Mouse (Mus musculus) MEL (cell line): ENCODE data around the gene Apba2. TPM values are rescaled to one million over a fixed set of nuclear protein-coding genes. Genes with fewer than 3 reads are reported as not detected.

Experiments
- DNase-seq: peaks from one replicate; pipeline ENCODE4 v3.0.0; 2011; ENCODE audit warnings: low read depth, low spot score
- H3K27ac ChIP-seq: 2 replicates; pipeline ENCODE4 v1.5.1; 2012; ENCODE audit warnings: low read depth, mild to moderate bottlenecking, control low read depth, low read length, moderate library complexity; ENCODE audit not compliant: control insufficient read depth
- H3K27me3 ChIP-seq, 2 experiments: fragments of 150-350 bp in 1 of 2; sonication (generic) in 1 of 2; 2 replicates each; pipeline ENCODE4 v1.6.1; 2012; ENCODE audit warnings: low read length in 2 of 2, mild to moderate bottlenecking in 2 of 2, improper control_type of control experiment in 1 of 2, moderate library complexity in 1 of 2; ENCODE audit not compliant: insufficient read depth in 2 of 2, control insufficient read depth in 1 of 2
- H3K36me3 ChIP-seq, 2 experiments: 2 replicates each; pipeline ENCODE4 v1.6.1; 2012 to 2014; ENCODE audit warnings: low read length in 2 of 2, improper control_type of control experiment in 1 of 2, inconsistent platforms in 1 of 2, mild to moderate bottlenecking in 1 of 2; ENCODE audit not compliant: insufficient read depth in 2 of 2, control insufficient read depth in 1 of 2
- H3K4me1 ChIP-seq, 2 experiments: fragments of 150-350 bp in 1 of 2; sonication (generic) in 1 of 2; 2 replicates each; pipeline ENCODE4 v1.6.1; 2012; ENCODE audit warnings: low read length in 2 of 2, improper control_type of control experiment in 1 of 2, mild to moderate bottlenecking in 1 of 2; ENCODE audit not compliant: insufficient read depth in 2 of 2, control insufficient read depth in 1 of 2
- H3K4me3 ChIP-seq, 2 experiments: fragments of 150-350 bp in 1 of 2; sonication (generic) in 1 of 2; 2 replicates each; pipeline ENCODE4 v1.5.1; 2012; ENCODE audit warnings: low read depth in 2 of 2, low read length in 2 of 2, mild to moderate bottlenecking in 2 of 2, moderate library complexity in 2 of 2, control low read depth in 1 of 2, improper control_type of control experiment in 1 of 2; ENCODE audit not compliant: control insufficient read depth in 1 of 2, insufficient read depth in 1 of 2
- H3K79me2 ChIP-seq: 2 replicates; pipeline ENCODE4 v1.6.1; 2012; ENCODE audit warnings: mild to moderate bottlenecking, low read length, moderate library complexity; ENCODE audit not compliant: control insufficient read depth, poor library complexity, insufficient read depth
- H3K9ac ChIP-seq: 2 replicates; pipeline ENCODE4 v1.6.1; 2012; ENCODE audit warnings: low read depth, mild to moderate bottlenecking, control low read depth, low read length, moderate library complexity; ENCODE audit not compliant: control insufficient read depth, poor library complexity, severe bottlenecking
- H3K9me3 ChIP-seq: fragments of 150-350 bp; sonication (generic); replicated peaks from 2 replicates; pipeline ENCODE4 v1.6.1; 2012; ENCODE audit warnings: mild to moderate bottlenecking, low read length, improper control_type of control experiment, moderate library complexity; ENCODE audit not compliant: insufficient read depth
- CHD1 ChIP-seq: IDR thresholded peaks from 2 replicates; pipeline ENCODE4 v1.6.1; 2012; ENCODE audit warnings: low read depth, mild to moderate bottlenecking, inconsistent platforms, low read length, improper control_type of control experiment
- CHD2 ChIP-seq: IDR thresholded peaks from 2 replicates; pipeline ENCODE4 v1.6.1; 2011; ENCODE audit warnings: low read length, improper control_type of control experiment
- E2F4 ChIP-seq: IDR thresholded peaks from 2 replicates; pipeline ENCODE4 v1.6.1; 2011; ENCODE audit warnings: low read depth, low read length, improper control_type of control experiment, borderline replicate concordance
- ELF1 ChIP-seq: IDR thresholded peaks from 2 replicates; pipeline ENCODE4 v1.6.1; 2014; ENCODE audit warnings: low read depth, mild to moderate bottlenecking, inconsistent platforms, low read length, improper control_type of control experiment, moderate library complexity
- GATA1 ChIP-seq: IDR thresholded peaks from 2 replicates; pipeline ENCODE4 v1.6.1; 2011; ENCODE audit warnings: low read depth, low read length, improper control_type of control experiment
- HCFC1 ChIP-seq: IDR thresholded peaks from 2 replicates; pipeline ENCODE4 v1.6.1; 2012; ENCODE audit warnings: low read depth, mild to moderate bottlenecking, inconsistent platforms, low read length, improper control_type of control experiment, moderate library complexity
- JUND ChIP-seq: IDR thresholded peaks from 2 replicates; pipeline ENCODE4 v1.6.1; 2011; ENCODE audit warnings: low read depth, mild to moderate bottlenecking, improper control_type of control experiment, low read length
- MEF2A ChIP-seq: IDR thresholded peaks from 2 replicates; pipeline ENCODE4 v1.6.1; 2014; ENCODE audit warnings: low read depth, mild to moderate bottlenecking, inconsistent platforms, low read length, improper control_type of control experiment; ENCODE audit not compliant: poor library complexity, insufficient replicate concordance, severe bottlenecking; ENCODE audit errors: extremely low read depth
- MXI1 ChIP-seq: IDR thresholded peaks from 2 replicates; pipeline ENCODE4 v1.6.1; 2011; ENCODE audit warnings: mild to moderate bottlenecking, low read depth, low read length, improper control_type of control experiment
- MYB ChIP-seq: IDR thresholded peaks from 2 replicates; pipeline ENCODE4 v1.6.1; 2011; ENCODE audit warnings: mild to moderate bottlenecking, low read depth, low read length, improper control_type of control experiment
- NRF1 ChIP-seq: IDR thresholded peaks from 2 replicates; pipeline ENCODE4 v1.6.1; 2014; ENCODE audit warnings: low read depth, mild to moderate bottlenecking, inconsistent platforms, low read length, improper control_type of control experiment, moderate library complexity; ENCODE audit not compliant: poor library complexity, insufficient read depth, severe bottlenecking
- POLR2A ChIP-seq, 2 experiments: IDR thresholded peaks; 2 replicates each; pipeline ENCODE4 v1.6.1; 2011 to 2012; ENCODE audit warnings: low read length in 2 of 2, mild to moderate bottlenecking in 2 of 2, control low read depth in 1 of 2, improper control_type of control experiment in 1 of 2, low read depth in 1 of 2, moderate library complexity in 1 of 2; ENCODE audit not compliant: control insufficient read depth in 1 of 2, insufficient read depth in 1 of 2, poor library complexity in 1 of 2
- POLR2AphosphoS5 ChIP-seq: IDR thresholded peaks from 2 replicates; pipeline ENCODE4 v1.6.1; 2012; ENCODE audit warnings: low read depth, borderline replicate concordance, mild to moderate bottlenecking, inconsistent platforms, low read length, moderate library complexity, mixed read lengths
- RAD21 ChIP-seq: IDR thresholded peaks from 2 replicates; pipeline ENCODE4 v1.6.1; 2011; ENCODE audit warnings: mild to moderate bottlenecking, low read depth, low read length, improper control_type of control experiment
- SIN3A ChIP-seq: IDR thresholded peaks from 2 replicates; pipeline ENCODE4 v1.6.1; 2012; ENCODE audit warnings: low read length, improper control_type of control experiment, inconsistent platforms
- TBP ChIP-seq: IDR thresholded peaks from 2 replicates; pipeline ENCODE4 v1.8.0; 2011; ENCODE audit warnings: low read depth, low read length, improper control_type of control experiment
- UBTF ChIP-seq: IDR thresholded peaks from 2 replicates; pipeline ENCODE4 v1.6.1; 2012; ENCODE audit warnings: low read depth, mild to moderate bottlenecking, inconsistent platforms, low read length, improper control_type of control experiment, moderate library complexity, borderline replicate concordance; ENCODE audit not compliant: insufficient read depth
- USF2 ChIP-seq, 2 experiments: IDR thresholded peaks; 2 replicates each; pipeline ENCODE4 v1.6.1; 2011 to 2012; ENCODE audit warnings: improper control_type of control experiment in 2 of 2, low read length in 2 of 2, borderline replicate concordance in 1 of 2, inconsistent platforms in 1 of 2, low read depth in 1 of 2, mild to moderate bottlenecking in 1 of 2; ENCODE audit not compliant: insufficient read depth in 1 of 2
- ZNF384 ChIP-seq: IDR thresholded peaks from 2 replicates; pipeline ENCODE4 v1.6.1; 2012; ENCODE audit warnings: low read depth, mild to moderate bottlenecking, inconsistent platforms, low read length, improper control_type of control experiment
- polyA plus RNA-seq, 2 experiments: library from polyadenylated mRNA; stranded (reverse) in 1 of 2; unstranded in 1 of 2; fragments of >175 nt in 1 of 2; fragments of >200 nt in 1 of 2; gene quantifications; 2 replicates each; pipeline versions ENCODE4 v1.2.1 to v1.2.4; 2012; ENCODE audit warnings: low replicate concordance in 2 of 2, low read depth in 1 of 2; ENCODE audit not compliant: insufficient read length in 2 of 2, insufficient read depth in 1 of 2, missing spikeins in 1 of 2
- total RNA-seq: library from RNA; depleted of rRNA; stranded (reverse); fragments of 300-350 nt; gene quantifications from 2 replicates; pipeline ENCODE4 v1.2.3, GENCODE M21; 2012

Gene Apba2
- total and polyA plus RNA-seq, 3 experiments = not detected

- Histone ChIP-seq H3K9ac (no peak overlapping the region), H3K27ac (no peak overlapping the region), H3K36me3 (no peaks in the 10 kb centered on the region), H3K79me2 (no peaks in the 10 kb centered on the region), H3K4me3 (no peak overlapping the region), H3K9me3 (no peaks in the 10 kb centered on the region), H3K27me3 (no peaks in the 10 kb centered on the region), H3K4me1 (no peaks in the 10 kb centered on the region)
- DNase-seq = no peak
- TF ChIP-seq UBTF = no peak
- no peak for TF ChIP-seq HCFC1
- no peak for TF ChIP-seq MEF2A
- no peak for TF ChIP-seq SIN3A
- TF ChIP-seq CHD2 = no peak
- no peak for TF ChIP-seq CHD1
- no peak for TF ChIP-seq ELF1
- TF ChIP-seq NRF1 = no peak
- no peak for TF ChIP-seq RAD21
- no peak for TF ChIP-seq POLR2AphosphoS5
- no peak for TF ChIP-seq TBP
Observed at GRCm38 (mm10) chr7:64583670-64584121, 82.2 kb downstream of the Apba2 start.

GRCm38 (mm10) chr7:64586133-64586532 is 84.6 kb downstream of the Apba2 start:
- Histone ChIP-seq H3K4me3 (no peak overlapping the region), H3K4me1 (no peaks in the 10 kb centered on the region), H3K9me3 (no peaks in the 10 kb centered on the region), H3K79me2 (no peaks in the 10 kb centered on the region), H3K27me3 (no peaks in the 10 kb centered on the region), H3K27ac (no peak overlapping the region), H3K36me3 (no peaks in the 10 kb centered on the region), H3K9ac (no peak overlapping the region)
- DNase-seq = no peak
- TF ChIP-seq ZNF384 (no peak), UBTF (no peak), JUND (no peak), E2F4 (no peak), ELF1 (no peak), MXI1 (no peak), POLR2A (IDR thresholded peaks at IDR 0.05; ENCODE audit: control insufficient read depth in 1 of 2, insufficient read depth in 1 of 2, low read depth in 1 of 2, low read length in 2 of 2, poor library complexity in 1 of 2) (no peak), GATA1 (no peak), MYB (no peak), USF2 (IDR thresholded peaks at IDR 0.05; ENCODE audit: borderline replicate concordance in 1 of 2, insufficient read depth in 1 of 2, low read depth in 1 of 2, low read length in 2 of 2) (no peak), CHD1 (no peak), CHD2 (no peak)
